Comparison of ENCODE assay signal across 9 mouse cellular contexts in genomic region chr14:53806231-53806630, GRCm38 (mm10).
DNase-seq lines count a peak whose midpoint lies in the region; ATAC-seq and TF ChIP-seq lines count a peak whose summit lies in the region.
"Had no signal": no experiment of that assay in that cellular context is flagged by ENCODE, and none has a peak within 500 bp of the region (broad histone marks: within the 10 kb centered on the region; RNA-seq: fewer than 3 reads in every experiment).

No protein-coding gene starts in this region.

- no peak overlapping the region for H3K4me2 ChIP-seq in intestine, postnatal 0 days (replicated peaks; ENCODE audit: low read depth)
- no peak overlapping the region for H3K4me2 ChIP-seq in intestine, embryonic 16.5 days (ENCODE audit: low read depth, low read length)
- H3K4me2 ChIP-seq in liver, embryonic 14.5 days (ENCODE audit: low read depth): no peak overlapping the region
- H3K4me2 ChIP-seq in neural tube, embryonic 15.5 days: no peak overlapping the region
- H3K4me2 ChIP-seq: embryonic facial prominence, embryonic 13.5 days had no signal

- no peak overlapping the region for H3K4me3 ChIP-seq in intestine, postnatal 0 days (ENCODE audit: low read depth, low read length)
- no peak overlapping the region for H3K4me3 ChIP-seq in intestine, embryonic 16.5 days (ENCODE audit: low read length)
- no peak overlapping the region for H3K4me3 ChIP-seq in liver, embryonic 14.5 days (ENCODE audit: insufficient read depth in 1 of 2, low read depth in 2 of 2, low read length in 2 of 2)
- no peak overlapping the region for H3K4me3 ChIP-seq in neural tube, embryonic 15.5 days (replicated peaks)
- H3K4me3 ChIP-seq: embryonic facial prominence, embryonic 13.5 days had no signal

- H3K9ac ChIP-seq in intestine, postnatal 0 days (ENCODE audit: low read depth, low read length): no peak overlapping the region
- no peak overlapping the region for H3K9ac ChIP-seq in intestine, embryonic 16.5 days (ENCODE audit: low read depth, low read length)
- no peak overlapping the region for H3K9ac ChIP-seq in liver, embryonic 14.5 days (replicated peaks)
- no peak overlapping the region for H3K9ac ChIP-seq in neural tube, embryonic 15.5 days (replicated peaks)
- H3K9ac ChIP-seq: embryonic facial prominence, embryonic 13.5 days had no signal

- peak; percentile 14 for DNase-seq in adrenal gland, adult 8-10 months
- peak; percentile 58 for DNase-seq in embryo, embryonic 9.5 days (ENCODE audit: extremely low spot score)
- DNase-seq in kidney, postnatal 14 days: peak; percentile 53
- peak in 2 of 3 experiments; percentile 22 to 60 for DNase-seq in liver, embryonic 14.5 days (ENCODE audit: low read depth in 3 of 3, low spot score in 3 of 3)
- DNase-seq in urinary bladder, postnatal 36 days (ENCODE audit: low spot score in 2 of 2): peak; percentile 25 to 48

- ATAC-seq in intestine, postnatal 0 days: no peak
- no peak for ATAC-seq in intestine, embryonic 16.5 days
- no peak for ATAC-seq in liver, embryonic 14.5 days (ENCODE audit: insufficient read depth)
- ATAC-seq in neural tube, embryonic 15.5 days (ENCODE audit: low FRiP score): peak; percentile 28; the same call in 1 of the 2 replicates

- TF ChIP-seq CTCF in intestine, postnatal 0 days (IDR thresholded peaks at IDR 0.05; ENCODE audit: low read depth): peak; percentile 83
- TF ChIP-seq CTCF in liver, embryonic 14.5 days (IDR thresholded peaks at IDR 0.05; ENCODE audit: low read depth): peak; percentile 72

- H3K36me3 ChIP-seq in intestine, postnatal 0 days (ENCODE audit: control insufficient read depth, insufficient read depth): no peaks in the 10 kb centered on the region
- H3K36me3 ChIP-seq in intestine, embryonic 16.5 days (ENCODE audit: control insufficient read depth, insufficient read depth, low read length): no peaks in the 10 kb centered on the region
- H3K36me3 ChIP-seq in liver, embryonic 14.5 days (replicated peaks; ENCODE audit: control insufficient read depth, insufficient read depth, low read depth): no peaks in the 10 kb centered on the region
- no peaks in the 10 kb centered on the region for H3K36me3 ChIP-seq in neural tube, embryonic 15.5 days
- H3K36me3 ChIP-seq: embryonic facial prominence, embryonic 13.5 days had no signal

- H3K4me1 ChIP-seq in intestine, postnatal 0 days (replicated peaks; ENCODE audit: control insufficient read depth, insufficient read depth, low read length): no peaks in the 10 kb centered on the region
- H3K4me1 ChIP-seq in intestine, embryonic 16.5 days (ENCODE audit: control insufficient read depth, insufficient read depth, low read length): no peaks in the 10 kb centered on the region; the same call in 1 of the 2 replicates
- H3K4me1 ChIP-seq in liver, embryonic 14.5 days (replicated peaks; ENCODE audit: control insufficient read depth in 2 of 2, insufficient read depth in 2 of 2, low read length in 1 of 2): peaks cover 0 to 8% of the 10 kb centered on the region in 2 experiments; a peak in 2 of 4 replicates
- 0 out of 2 replicates have a peak, but pooled peaks cover 3% of the 10 kb centered on the region for H3K4me1 ChIP-seq in neural tube, embryonic 15.5 days
- H3K4me1 ChIP-seq: embryonic facial prominence, embryonic 13.5 days had no signal

- no peaks in the 10 kb centered on the region for H3K9me3 ChIP-seq in intestine, postnatal 0 days (ENCODE audit: control insufficient read depth)
- no peaks in the 10 kb centered on the region for H3K9me3 ChIP-seq in intestine, embryonic 16.5 days (ENCODE audit: control insufficient read depth, low read length)
- H3K9me3 ChIP-seq in liver, embryonic 14.5 days (ENCODE audit: control insufficient read depth, low read length): no peaks in the 10 kb centered on the region
- H3K9me3 ChIP-seq in neural tube, embryonic 15.5 days (replicated peaks): no peaks in the 10 kb centered on the region
- H3K9me3 ChIP-seq: embryonic facial prominence, embryonic 13.5 days had no signal

- no peak for TF ChIP-seq EP300 in liver, embryonic 14.5 days (IDR thresholded peaks at IDR 0.05; ENCODE audit: low read depth)

- 0 out of 2 replicates have a peak, but pooled peaks cover 3% of the 10 kb centered on the region for H3K27me3 ChIP-seq in intestine, postnatal 0 days (replicated peaks; ENCODE audit: control insufficient read depth, insufficient read depth, low read length)
- H3K27me3 ChIP-seq in intestine, embryonic 16.5 days (replicated peaks; ENCODE audit: control insufficient read depth, insufficient read depth, low read length): no peaks in the 10 kb centered on the region
- no peaks in the 10 kb centered on the region for H3K27me3 ChIP-seq in liver, embryonic 14.5 days (ENCODE audit: control insufficient read depth, insufficient read depth, low read length)
- no peaks in the 10 kb centered on the region for H3K27me3 ChIP-seq in neural tube, embryonic 15.5 days (replicated peaks)

- 11% methylated on average over 3 of the region's 3 CpGs for WGBS in intestine, postnatal 0 days
- WGBS in intestine, embryonic 16.5 days: 15% methylated on average over 3 of the region's 3 CpGs
- WGBS in liver, embryonic 14.5 days (ENCODE audit: insufficient replicate concordance): 8% methylated on average over 3 of the region's 3 CpGs
- WGBS in neural tube, embryonic 15.5 days: 19% methylated on average over 3 of the region's 3 CpGs

- no peak overlapping the region for H3K27ac ChIP-seq in intestine, postnatal 0 days (ENCODE audit: low read depth, low read length)
- H3K27ac ChIP-seq in intestine, embryonic 16.5 days (ENCODE audit: low read length): no peak overlapping the region
- H3K27ac ChIP-seq in liver, embryonic 14.5 days: no peak overlapping the region
- no peak overlapping the region for H3K27ac ChIP-seq in neural tube, embryonic 15.5 days (replicated peaks)
- H3K27ac ChIP-seq: embryonic facial prominence, embryonic 13.5 days had no signal
